Mouse (Mus musculus) megakaryocyte progenitor cell, adult 5-6 weeks (primary cell): ENCODE measurements at regions not wholly inside any gene's neighbourhood (a gene's known extent, or its start where the extent isn't known, plus 50 kb on each side); places are given as distances from the start of the nearest gene placed in this dataset.
A peak's percentile ranks its signal among the peaks of the same experiment; 100 is the strongest.
"Not testable (repeated sequence)": the region's sequence is repeated elsewhere in the genome, so short reads cannot be mapped to it uniquely, and the experiment has no call there.

ENCODE experiments used
- ATAC-seq: replicated peaks from 2 replicates; pipeline ENCODE4 v1.8.0; 2016; ENCODE audit warnings: mild to moderate bottlenecking, moderate TSS enrichment, inconsistent platforms; ENCODE audit not compliant: poor library complexity

DNA sequence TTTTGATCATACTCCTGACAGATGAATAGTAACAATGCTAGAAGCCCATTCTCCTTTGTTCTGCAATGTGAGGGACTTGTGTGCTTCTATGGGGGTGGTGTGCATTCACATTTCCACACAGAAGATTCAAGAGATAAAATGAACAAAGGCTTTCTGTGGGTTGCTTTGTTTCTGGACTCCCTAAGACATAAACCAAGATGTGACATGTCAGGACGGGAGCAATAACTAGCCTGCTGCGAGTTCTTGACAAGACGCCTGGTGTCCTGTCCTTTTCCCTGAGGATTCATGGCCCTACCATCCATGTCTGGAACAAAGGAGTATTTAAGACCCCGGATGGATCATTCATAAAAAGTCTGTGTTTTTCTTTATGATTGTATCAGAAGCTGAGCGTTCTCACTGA, 874.7 kb downstream of the Robo1 start:
- ATAC-seq = no peak

- ATAC-seq = no peak
Measured at GRCm38 (mm10) chr16:73182258-73182657, 874.2 kb downstream of the Robo1 start.

DNA sequence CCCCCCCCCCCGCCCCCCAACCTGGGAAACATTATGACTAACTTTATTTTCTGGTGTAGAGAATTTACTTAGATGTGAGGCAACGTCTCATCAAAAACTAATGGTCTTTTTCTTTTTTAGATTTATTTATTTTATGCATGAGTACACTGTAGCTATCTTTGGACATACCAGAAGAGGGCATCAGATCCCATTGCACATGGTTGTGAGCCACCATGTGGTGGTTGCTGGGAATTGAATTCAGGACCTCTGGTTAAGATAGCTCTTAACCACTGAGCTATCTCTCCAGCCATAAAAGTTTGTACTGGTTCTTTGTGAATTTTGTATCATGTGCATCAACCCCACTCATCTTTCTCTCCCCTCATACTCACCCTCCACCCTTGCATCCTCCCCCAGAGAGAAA, 847.3 kb downstream of the Robo1 start:
- no peak for ATAC-seq

GRCm38 (mm10) chr16:73127927-73128326, 819.8 kb downstream of the Robo1 start:
- ATAC-seq = not testable (repeated sequence)

- no peak for ATAC-seq
Measured at GRCm38 (mm10) chr16:73120568-73120967, 812.5 kb downstream of the Robo1 start.

GRCm38 (mm10) chr16:73117338-73117737, 809.2 kb downstream of the Robo1 start:
- no peak for ATAC-seq

DNA sequence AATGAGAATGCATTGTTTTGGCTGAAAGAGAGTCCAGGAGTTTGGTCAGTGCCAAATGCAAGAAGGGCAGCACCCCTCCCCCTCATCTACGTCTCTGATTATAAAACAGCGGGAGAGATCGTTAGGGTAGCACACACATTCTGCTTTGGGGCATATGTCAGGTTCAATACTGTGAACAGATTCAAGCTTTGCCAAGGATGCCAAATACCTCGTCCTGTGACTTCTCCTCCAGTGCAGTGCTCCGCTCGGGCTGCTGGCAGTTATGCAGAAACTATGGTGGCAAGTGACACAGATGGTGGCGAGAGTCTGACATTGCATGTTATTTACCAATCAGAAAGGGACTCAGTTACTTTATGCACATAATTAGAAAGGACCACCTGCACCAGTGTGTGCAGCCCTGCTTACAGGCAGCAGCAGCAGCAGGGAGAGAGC, 799.9 kb downstream of the Robo1 start:
- ATAC-seq = no peak

DNA sequence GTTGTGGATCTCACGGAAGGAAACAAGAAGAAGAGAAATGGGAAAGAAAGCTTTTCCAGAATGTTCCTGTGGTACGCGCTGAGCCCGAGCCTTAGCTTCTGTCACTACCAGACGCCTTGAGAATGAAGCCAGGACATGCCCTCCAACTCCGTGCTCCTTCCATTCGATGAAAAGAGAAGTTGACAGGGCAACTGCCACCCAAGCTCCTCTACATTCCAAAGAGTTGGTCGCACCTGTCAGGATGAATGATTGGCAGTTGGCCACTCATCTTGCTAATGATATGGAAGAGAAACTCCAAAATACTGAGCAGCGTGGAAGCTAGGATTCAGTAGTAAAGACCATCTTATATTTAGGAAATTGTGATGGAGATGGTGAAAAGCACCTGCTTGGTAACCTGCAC, 799.5 kb downstream of the Robo1 start:
- ATAC-seq = no peak

- no peak for ATAC-seq
Measured at GRCm38 (mm10) chr16:73105496-73105895, 797.4 kb downstream of the Robo1 start.

GRCm38 (mm10) chr16:73100273-73100672, 792.2 kb downstream of the Robo1 start:
- ATAC-seq = no peak

GRCm38 (mm10) chr16:73098760-73099159, 790.7 kb downstream of the Robo1 start:
- peak; percentile 88 for ATAC-seq

- ATAC-seq = 0 out of 2 replicates have a peak, but pooled peaks have one; percentile 38
Measured at GRCm38 (mm10) chr16:73097176-73097575, 789.1 kb downstream of the Robo1 start.

DNA sequence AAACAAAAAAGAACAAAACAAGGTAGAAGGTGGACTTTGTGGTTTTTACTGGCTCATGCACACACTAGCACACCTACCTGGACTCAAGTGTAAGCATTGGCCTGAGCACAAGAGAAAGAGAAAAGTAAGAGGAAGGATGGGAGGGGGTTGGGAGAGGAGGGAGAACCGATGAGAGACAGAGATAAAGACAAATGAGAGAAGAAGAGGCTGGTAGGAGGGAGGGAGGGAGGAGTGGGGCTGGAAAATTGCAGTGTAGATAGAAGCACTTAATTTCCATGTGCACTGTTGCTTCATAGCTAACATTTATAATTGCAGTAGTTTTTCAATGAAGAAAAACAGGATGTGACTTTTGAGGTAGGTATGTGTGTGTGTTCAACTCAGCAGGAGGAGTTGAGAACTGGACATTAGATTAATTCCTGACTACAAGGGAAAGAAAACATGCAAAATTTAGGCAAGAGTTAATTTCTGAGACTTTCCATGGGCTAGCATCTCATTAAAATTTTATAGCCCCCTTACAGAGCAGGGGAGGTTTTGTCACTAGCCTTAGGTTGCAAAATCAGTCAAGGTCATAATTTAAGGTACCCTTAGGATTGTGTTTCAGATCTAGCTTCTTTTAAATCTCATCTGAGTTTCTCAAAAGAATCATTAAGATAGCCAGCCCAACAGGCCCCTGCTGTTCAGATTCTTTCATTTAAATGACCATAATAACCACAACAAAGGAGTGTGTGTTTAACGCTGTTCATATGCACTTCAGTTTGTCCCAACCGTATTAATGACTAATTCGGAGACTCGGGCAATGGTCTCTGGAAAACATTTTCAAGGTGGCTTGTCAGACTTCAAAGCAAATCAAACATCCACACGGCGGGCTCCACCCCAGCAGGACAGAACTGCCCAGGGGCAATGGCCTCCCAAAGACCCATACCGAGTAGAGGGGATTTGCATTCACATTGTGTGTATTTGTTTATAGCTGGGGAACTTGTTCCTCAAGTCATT, 788.3 kb downstream of the Robo1 start:
- ATAC-seq = no peak
